Mouse (Mus musculus): ENCODE data around the gene Slc22a23.

Gene Slc22a23

DNA sequence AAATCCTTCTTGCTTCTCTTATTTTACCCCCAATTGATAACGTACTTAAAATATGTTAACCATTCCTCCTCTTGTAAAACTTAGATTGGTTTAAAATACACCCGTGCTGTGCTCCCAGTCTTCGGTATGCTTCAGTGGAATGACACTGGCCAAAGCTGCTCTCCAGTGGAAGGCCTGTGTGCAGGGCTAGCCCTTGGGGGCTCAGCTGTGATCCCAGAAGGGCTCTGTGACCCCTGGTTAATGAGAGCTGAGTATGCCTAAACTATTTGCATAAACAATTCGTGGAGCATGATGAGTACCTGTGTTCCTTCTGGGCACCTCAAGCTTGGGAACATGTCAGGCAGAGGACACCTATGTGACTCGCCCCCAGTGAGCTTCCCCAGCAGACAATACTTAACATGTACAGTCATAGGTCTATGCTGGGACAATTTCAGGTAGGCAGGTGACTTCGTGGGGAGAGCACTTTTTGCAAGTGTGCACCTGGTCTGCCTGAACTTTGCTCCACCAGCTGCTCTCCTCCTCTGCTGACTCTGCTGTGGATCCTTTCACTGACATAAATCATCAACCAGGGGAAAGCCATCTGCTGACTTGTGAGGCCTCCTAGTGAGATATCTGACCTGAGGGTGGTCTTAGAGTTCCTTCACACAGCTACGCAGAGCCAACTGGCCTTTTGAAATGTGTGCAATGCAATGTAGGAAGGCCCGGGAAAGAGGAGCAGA lies 77.9 kb downstream of the Slc22a23 start:
- DNase-seq (ENCODE audit: low spot score): no peak

DNA sequence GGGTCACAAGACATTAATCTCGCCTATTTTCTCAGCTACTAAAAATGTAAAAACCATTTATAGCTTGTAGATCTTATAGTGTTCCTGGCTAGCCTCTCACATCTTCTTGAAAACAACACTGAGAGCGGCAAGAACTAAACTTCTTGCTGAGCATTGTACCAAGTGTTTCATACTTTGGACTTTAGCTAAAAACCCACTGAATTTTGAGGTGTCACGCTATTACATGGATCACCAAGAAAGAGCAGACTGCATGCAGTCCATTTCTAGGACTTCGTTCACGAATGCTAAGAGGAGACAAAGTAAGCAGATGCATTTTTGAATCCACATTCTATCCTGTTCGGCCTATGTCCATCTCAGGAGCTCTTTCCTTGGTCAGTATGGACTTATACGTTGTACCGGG lies 78.9 kb downstream of the Slc22a23 start:
- DNase-seq (ENCODE audit: low spot score): no peak

DNA sequence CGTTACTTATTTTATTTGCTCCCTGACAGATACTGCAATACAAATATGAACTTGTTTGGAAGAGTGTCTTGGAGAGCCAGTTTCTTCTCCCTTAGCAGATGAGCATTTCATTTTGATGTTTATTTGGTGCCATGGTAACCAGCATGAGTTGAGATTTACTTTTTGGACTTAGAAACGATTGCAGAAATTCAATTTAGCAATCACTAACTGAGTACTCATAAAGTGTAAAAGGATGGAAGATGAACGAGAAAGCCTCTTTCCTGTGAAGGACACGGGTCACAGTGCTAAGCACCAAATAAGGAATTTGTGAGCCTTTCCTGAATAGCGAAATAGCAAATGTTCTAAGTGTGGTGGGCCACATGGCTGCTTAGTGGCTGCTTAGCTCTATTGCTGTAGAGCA lies 79.4 kb downstream of the Slc22a23 start:
- no peak for DNase-seq (ENCODE audit: low spot score)

DNA sequence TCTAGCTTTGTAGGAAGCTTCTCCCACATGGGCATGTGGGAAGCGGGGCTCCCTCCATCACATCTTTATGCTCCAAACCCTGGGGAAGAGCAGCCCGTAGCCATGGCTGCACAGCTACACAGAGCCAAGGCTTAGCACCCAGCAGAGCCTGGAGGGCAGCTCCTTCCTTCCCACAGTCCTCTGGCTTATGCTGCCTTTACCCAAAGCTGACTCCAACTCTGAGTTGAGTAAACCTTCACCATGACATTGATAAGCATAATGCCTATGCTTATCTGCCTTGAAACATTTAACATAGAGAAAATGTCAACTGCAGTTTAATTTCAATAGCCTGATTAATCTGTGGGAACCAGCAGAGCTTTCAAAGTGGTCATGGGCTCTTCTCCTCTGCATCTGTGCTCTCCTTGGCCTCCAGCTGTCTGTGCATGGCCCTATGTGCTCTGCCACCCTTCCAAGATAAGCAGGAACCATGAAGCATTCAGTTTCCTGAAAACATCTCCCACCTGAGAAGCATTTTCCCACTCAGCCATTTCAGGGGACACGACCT lies 79.9 kb downstream of the Slc22a23 start:
- no peak for DNase-seq (ENCODE audit: low spot score)

DNA sequence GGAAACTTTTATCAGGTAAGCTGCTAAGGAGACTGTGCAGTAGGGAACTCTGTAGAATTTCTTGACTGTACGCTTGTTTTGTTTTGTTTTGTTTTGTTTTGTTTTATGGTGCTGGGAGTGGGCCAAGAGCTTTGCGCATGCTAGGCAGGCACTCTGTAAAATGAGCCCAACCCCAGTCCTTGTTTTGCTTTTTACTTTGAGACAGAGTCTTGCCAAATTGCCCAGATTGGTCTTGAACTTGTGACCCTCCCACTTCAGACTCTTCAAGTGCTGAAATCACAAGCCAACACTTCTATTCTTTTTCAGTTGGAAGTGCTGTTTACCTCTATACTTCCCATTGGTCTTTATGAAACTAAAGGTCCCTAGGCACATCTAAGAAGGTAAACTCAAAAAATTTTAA lies 80.5 kb downstream of the Slc22a23 start:
- peak; percentile 82 for DNase-seq (ENCODE audit: low spot score)

DNA sequence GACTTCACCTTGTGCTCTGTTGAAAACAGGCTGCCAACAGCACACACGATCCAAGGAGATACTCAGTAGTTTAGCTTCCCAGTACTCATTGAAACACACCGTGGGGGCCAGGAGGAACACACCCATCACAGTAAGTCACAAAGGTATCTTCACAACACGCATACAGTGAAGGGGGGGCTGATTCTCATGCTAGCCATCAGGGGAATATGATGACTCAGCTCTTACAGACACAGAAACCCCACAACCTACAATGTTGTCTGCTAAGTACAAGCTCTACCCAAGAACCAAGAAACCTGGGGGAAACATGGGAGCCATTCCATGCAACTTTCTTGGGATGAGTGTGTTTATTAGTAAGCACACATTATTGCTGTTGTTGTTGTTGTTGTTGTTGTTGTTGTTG lies 86.2 kb downstream of the Slc22a23 start:
- DNase-seq (ENCODE audit: low spot score): no peak

DNA sequence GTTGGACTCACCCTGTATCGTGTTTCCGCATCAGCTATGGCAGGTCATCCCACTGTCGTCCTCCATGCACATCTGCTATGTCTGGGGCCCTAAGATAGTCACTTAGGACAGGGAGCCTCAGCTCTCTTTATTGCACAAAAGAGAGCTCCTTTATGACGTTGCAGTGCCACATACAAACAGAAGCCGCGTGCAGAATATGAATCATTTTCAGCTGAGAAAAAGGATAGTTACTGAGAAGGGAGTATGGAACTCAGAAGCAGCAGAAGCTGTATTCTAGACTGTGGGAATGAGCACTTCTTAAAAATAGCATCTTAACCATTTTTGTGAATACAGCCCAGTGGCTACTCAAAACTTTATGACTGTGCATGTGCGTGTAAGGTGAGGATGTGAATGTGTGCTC lies 87.8 kb downstream of the Slc22a23 start:
- no peak for DNase-seq (ENCODE audit: low spot score)

DNA sequence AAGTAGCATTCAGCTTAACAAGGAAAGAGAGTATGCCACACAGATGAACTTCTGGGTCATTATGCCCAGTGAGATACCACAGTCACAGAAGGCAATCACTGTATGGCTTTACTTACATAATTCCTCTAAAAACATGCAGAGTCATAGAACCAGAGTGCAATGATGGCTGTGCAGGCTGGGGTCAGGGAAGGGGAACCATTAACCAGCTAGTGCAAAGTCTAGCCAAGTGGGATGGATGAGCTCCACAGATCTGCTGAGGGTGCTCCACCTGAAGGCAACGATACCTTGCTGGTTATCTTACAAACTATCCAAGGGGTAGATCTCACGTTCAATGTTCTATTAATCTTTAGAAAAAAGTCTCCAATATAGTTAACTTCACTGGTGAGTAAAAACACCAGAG lies 88.3 kb downstream of the Slc22a23 start:
- DNase-seq (ENCODE audit: low spot score): no peak

DNA sequence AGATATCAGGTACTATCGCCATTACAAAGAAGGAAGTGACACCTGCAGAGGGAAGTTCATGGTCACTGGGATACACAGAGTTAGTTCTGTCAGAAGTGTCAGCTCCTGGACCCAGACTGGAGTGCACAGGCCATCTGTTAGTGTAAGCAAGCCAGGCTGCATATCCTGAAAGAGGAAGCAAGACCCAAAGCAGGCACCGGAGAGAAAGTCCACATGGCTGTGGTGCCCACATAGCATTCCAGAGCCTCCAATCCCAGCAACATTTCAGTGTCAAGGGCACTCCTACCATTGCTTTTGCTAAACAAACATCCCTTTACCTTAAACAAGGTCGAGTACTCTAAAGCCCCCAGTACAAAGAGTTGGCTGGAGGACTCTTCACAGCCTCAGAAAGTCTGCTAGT lies 89.7 kb downstream of the Slc22a23 start:
- no peak for DNase-seq (ENCODE audit: low spot score)

DNA sequence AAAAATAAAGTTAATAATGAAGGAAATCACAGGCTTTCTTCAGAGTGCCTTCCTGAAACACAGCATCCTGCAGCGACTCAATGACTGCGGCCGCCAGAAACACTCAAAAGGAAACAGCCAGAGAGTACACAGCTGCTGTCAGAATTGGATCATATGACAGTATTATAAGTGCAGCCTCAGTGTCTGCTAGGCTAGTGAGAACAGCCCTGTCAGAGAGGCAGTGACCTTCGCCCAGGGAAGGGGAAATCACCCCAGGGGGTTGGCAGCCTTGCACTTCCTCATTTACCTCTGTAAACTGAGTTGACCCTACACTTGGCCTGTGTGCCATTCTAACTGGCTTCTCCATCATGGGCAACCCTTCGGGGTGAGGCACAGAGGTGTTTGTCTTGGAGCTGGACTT lies 90.3 kb downstream of the Slc22a23 start:
- peak; percentile 14 for DNase-seq (ENCODE audit: low spot score)

DNA sequence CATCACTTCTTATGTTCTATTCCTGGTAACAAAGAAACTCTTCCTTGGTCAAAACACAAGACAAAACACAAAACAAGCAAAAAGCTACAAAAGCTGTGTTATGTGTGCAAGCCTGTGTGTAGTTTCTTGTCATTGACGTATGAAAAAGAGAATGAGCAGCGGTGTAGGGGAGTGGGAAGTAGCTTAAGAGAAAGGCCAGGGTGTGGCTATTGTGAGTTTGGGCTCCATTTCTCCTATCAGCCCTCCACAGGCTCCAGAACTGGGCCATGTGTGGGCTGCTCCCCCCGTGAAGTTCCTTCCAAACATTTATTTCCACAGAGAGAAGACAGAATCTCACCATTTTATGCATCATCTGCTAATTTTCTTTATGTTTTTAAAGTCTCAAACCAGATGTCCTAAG lies 91.2 kb downstream of the Slc22a23 start:
- no peak for DNase-seq (ENCODE audit: low spot score)

DNA sequence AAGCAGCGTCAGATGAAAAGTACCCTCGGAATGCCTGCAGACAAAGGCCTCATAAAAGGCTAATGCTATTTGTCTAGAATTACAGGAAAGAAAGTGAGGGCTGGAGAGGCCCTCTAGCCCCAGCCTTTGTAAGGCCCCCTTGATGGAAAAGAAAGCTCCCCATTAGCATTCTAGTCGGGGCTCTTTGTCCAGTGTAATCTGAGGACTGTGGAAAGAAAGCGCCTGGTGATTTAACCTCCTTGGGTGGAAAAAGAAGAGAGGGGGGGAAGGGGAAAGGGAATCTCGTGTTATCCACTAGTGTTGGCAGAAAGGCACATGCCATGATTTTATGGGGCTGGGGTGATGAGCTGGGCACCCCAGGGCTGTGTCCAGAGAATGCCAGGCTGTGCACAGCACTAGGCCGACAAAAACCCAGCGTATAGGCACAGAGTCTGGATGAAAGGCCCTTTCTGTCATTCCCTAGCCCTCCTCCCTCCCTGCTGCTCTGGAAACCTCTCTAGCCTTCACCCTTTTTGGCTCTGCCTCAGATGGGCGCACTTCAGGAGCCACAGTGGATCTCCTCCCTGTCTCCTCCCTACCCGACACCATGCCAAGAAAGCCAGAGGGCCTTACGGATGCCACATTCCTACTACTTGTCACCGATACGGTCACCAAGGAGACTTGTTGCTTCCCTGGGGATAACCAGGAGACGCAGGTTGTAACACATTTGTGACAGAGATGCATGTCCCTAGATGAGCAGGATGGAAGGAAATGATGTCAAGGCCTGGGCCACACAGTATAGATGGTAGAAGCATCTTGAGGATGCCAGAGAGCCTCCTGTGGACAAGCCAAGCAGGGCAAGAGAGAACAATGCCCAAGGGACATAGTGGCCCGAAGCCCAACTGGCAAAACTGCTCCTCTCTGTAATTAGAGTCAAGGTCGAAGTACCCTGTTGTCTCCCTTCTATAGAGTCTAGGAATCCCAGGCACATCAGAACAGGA lies 95.8 kb downstream of the Slc22a23 start:
- DNase-seq (ENCODE audit: low spot score): peak; percentile 95

DNA sequence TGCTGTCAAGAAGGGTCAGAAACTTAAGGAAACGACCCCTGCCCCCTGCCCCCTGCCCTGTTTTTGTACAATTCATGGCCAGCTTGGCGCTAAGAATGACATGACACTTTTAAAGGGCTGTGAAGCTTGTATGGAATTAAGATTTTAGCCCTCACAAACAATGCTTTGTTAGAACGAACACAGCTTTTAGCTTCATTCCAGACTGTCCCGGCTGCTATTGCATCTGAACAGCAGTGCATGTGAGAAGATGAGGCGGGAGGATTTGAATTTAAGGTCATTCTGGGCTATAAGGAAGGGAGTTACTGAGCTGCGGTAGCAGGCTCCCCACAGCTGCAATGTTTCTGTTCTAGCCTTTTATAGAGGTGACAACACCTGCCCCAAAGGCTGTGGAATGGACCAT lies 96.9 kb downstream of the Slc22a23 start:
- no peak for DNase-seq (ENCODE audit: low spot score)

DNA sequence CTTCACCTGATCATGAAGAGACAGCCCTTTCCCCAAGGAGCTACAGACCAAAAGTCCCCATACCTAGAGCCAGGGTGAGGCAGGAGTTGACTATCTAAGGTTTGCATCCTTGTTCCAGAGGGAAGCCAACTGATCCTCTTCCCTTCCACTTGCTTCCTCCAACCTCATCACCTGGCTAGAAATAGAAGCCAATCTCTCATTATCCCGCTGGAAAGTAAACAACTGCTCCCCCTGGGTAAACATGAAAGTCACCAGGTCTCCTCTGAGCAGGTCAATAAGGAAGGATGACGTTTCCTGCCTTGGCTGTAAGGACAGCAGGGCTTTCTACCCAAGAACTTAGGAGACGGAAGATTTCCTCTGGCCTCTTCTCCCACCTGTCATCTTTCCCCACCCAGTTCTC lies 98.2 kb downstream of the Slc22a23 start:
- DNase-seq (ENCODE audit: low spot score): no peak

DNA sequence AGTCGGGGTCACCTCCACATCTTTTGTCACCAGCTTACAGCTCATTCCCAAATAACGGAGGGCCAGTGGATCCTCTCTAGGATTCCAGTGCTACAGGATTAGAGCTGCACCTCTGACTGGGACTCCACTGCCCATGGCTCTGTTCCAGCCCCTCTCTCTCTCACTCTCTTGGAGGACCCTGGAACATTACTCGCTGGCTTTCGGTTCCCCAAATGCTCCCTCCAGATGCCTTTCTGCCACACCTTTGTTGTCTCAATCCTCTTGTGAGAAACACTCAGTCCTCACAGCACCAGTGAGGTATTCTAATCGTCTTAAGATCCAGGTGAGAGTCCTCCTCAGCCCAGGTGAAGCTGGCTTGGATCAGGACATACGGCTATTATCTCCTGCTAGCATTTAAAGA lies 99.8 kb downstream of the Slc22a23 start:
- DNase-seq (ENCODE audit: low spot score): no peak

DNA sequence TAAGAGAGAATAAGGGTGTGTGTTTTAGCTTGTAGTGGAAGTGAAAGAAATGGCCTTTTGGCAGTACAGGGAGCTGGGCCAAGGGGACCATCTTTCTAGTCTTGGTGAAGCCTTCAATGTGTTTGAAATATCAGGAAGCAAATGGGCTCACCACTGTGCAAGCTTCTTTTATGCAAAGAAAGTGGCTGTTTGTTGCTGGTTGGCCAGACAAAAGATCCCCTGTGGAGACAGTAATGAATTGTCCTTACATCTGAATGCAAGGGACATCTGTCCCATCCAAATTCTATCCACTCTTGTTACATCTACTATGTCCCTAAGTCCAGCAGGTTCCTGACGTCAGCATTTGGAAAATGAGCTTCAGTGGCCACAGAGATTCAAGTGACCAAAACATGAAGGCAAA lies 100.8 kb downstream of the Slc22a23 start:
- no peak for DNase-seq (ENCODE audit: low spot score)

DNA sequence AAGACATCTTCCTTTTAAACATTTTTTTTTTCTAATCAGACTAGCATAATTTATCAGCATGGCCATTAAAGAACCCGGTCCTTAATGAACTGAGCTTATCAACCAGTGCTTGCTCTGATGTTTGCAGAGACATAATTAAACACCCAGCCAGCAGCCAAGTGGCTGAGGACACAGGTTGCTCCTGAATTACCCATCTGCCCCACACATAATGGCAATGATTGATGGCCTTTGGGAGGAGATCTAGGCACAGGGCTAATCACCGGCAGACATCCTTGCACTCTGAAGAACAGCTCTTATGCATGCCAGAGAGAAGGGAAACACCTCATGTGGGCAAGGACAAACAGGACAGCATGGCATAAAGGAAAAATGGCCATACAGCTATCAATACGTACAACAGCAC lies 102.8 kb downstream of the Slc22a23 start:
- DNase-seq (ENCODE audit: low spot score): no peak

DNA sequence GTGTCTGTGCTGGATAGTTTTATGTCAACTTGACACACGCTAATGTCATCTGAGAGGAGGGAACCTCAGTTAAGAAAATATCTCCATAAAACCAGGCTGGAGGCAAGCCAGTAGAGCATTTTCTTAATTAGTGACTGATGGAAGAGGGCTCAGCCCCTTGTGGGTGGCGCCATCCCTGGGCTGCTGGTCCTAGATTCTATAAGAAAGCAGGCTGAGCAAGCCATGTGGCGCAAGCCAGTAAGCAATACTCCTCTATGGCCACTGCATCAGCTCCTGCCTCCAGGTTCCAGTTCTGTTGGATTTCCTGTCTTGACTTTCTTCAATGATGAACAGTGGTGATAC lies 104.9 kb downstream of the Slc22a23 start:
- DNase-seq (ENCODE audit: low spot score): no peak

DNA sequence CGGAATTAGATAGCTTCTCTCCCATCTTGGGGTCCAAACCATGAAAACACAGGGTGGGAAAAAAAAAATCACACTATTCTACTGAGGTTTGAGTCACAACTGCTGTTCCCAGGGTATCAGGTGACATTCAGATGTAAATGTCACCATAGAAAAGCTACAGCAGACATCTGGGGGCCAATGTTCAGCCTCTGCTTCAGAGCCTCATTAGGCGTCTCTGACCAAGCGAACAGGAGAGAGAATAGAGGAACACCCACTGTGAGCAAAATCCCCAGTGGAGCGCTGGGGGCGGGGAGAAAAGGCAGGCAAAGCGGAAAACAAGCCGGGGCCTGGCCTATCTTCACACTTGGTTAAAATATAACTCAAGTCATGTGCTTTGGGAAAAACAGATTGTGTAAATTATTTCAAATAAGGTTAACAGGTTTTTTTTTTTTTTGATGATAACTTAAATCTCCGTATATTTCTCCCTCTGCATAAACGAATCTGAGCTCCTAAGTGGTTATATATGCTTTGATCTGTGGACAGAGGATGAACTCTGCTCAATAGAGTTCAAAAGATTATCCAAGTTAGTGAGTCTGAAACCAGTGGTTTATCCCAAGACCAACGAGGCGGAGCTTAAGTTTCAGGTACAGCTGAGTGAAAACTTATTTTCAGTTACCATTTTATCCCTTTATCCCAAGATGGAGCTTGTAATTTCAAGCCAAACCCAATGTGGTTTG lies 105.5 kb downstream of the Slc22a23 start:
- DNase-seq (ENCODE audit: low spot score): no peak

DNA sequence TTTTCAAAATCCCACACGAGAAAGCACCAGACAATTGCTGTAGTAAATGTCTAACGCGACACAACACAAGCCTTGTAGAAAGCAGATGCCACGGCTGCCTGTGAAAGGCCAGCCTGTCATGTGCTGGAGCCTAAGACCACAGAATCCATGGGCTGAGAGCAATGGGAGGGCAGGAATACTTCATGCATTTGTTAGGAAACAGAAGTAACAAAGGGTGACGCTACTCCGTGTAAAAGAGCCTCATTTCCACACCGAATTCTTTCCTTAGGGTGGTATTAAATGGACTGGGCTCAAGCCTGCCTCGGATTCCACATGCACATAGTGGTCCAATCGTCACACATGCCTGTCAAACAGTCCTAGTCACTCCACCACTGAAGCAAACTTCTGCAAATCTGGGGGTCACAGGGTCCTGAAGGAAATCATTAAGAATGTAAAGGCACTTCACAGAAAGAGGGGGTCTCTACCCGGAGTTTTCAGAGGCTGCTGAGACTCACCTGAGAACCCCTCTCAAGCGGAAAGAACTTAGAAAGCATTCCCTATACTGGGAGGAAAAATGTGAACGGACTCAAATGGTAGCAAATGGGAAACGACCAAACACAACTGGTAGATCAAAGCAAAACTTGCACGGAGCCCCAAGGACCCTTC lies 106.2 kb downstream of the Slc22a23 start:
- no peak for DNase-seq (ENCODE audit: low spot score)

DNA sequence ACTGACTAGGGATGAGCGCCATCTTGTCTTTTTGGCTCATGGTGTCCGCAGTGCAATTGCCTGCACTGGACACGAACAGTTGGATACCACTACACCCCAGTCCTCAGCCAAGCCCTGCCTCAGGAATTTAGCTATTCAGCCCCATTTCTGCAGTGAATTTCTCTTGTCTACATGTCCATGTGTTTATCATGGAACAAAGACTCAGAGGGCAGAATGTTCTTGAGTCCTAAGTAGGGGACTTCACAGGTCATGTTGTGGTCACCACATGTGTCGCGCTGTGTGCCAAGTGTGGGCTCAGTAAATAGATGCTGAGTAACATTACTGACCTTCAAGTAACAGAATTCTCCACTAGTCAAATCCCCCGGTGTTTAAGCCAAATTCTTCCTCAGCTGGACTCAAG lies 109.9 kb downstream of the Slc22a23 start:
- DNase-seq (ENCODE audit: low spot score): no peak

DNA sequence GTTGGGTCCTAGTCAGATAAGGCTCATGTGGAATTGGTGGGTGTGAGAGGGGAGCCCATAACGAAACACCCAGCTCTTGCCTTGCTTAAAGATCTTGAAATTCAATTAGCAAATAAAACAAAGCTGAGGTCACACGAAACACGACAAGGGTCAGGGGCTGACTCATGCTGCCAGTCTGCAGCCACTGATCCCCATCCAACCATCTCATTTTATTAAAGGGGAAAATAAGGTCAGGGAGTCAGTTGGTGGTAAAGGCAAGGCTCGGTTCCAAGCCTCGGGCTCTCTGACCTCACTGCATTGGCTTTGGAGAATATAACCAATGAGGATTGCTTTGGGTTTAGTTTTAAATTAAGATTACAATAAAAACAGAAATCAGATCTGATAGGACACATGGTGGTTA lies 110.5 kb downstream of the Slc22a23 start:
- peak; percentile 26 for DNase-seq (ENCODE audit: low spot score)

All from adipocyte (in vitro differentiated cells).